Mouse (Mus musculus): ENCODE data around the gene Trib3. TPM values are rescaled to one million over a fixed set of nuclear protein-coding genes. Genes with fewer than 3 reads are reported as not detected.

Trib3 gene
- polyA plus RNA-seq, 1 experiment from 2014 or later: 7.1 TPM

Other genes starting within 250 kb of the Trib3 start
- 34.9 and 43.6 TPM in 2 replicates for gene Srxn1, start 238.5 kb downstream of the Trib3 start, polyA plus RNA-seq (2015; fragmentation: Nextera tagmentation; extraction: Ambion mirVana)
- 6.5 and 7.5 TPM in 2 replicates for gene Tcf15, start 200.5 kb downstream of the Trib3 start, polyA plus RNA-seq (2015; fragmentation: Nextera tagmentation; extraction: Ambion mirVana)
- 72.6 and 81.1 TPM in 2 replicates for gene Csnk2a1, start 117.2 kb downstream of the Trib3 start, polyA plus RNA-seq (2015; fragmentation: Nextera tagmentation; extraction: Ambion mirVana)
- gene Tbc1d20, start 50.2 kb downstream of the Trib3 start, polyA plus RNA-seq (2015; fragmentation: Nextera tagmentation; extraction: Ambion mirVana): 35.8 and 37.7 TPM in 2 replicates
- gene Rbck1, start 11.4 kb downstream of the Trib3 start, polyA plus RNA-seq (2015; fragmentation: Nextera tagmentation; extraction: Ambion mirVana): 82.5 and 83.2 TPM in 2 replicates
- gene Nrsn2, start 32.6 kb upstream of the Trib3 start, polyA plus RNA-seq (2015; fragmentation: Nextera tagmentation; extraction: Ambion mirVana): 2.5 and 2.7 TPM in 2 replicates
- 3.5 and 3.6 TPM in 2 replicates for gene Sox12, start 54.0 kb upstream of the Trib3 start, polyA plus RNA-seq (2015; fragmentation: Nextera tagmentation; extraction: Ambion mirVana)
- gene Zcchc3, start 71.0 kb upstream of the Trib3 start, polyA plus RNA-seq (2015; fragmentation: Nextera tagmentation; extraction: Ambion mirVana): 20.7 and 21.2 TPM in 2 replicates
- 0.54 and 0.79 TPM in 2 replicates for gene 6820408C15Rik, start 71.6 kb upstream of the Trib3 start, polyA plus RNA-seq (2015; fragmentation: Nextera tagmentation; extraction: Ambion mirVana)
- not detected in 2 replicates for gene Defb23, start 120.6 kb upstream of the Trib3 start, polyA plus RNA-seq (2015; fragmentation: Nextera tagmentation; extraction: Ambion mirVana)
- gene Defb20, start 133.0 kb upstream of the Trib3 start, polyA plus RNA-seq (2015; fragmentation: Nextera tagmentation; extraction: Ambion mirVana): not detected in 2 replicates
- not detected in 2 replicates for gene Defb22, start 146.1 kb upstream of the Trib3 start, polyA plus RNA-seq (2015; fragmentation: Nextera tagmentation; extraction: Ambion mirVana)
- not detected in 2 replicates for gene Defb26, start 167.7 kb upstream of the Trib3 start, polyA plus RNA-seq (2015; fragmentation: Nextera tagmentation; extraction: Ambion mirVana)
- not detected in 2 replicates for gene Defb28, start 174.2 kb upstream of the Trib3 start, polyA plus RNA-seq (2015; fragmentation: Nextera tagmentation; extraction: Ambion mirVana)
- gene Defb29, start 196.1 kb upstream of the Trib3 start, polyA plus RNA-seq (2015; fragmentation: Nextera tagmentation; extraction: Ambion mirVana): not detected in 2 replicates
- gene Gm17416, start 225.3 kb upstream of the Trib3 start, polyA plus RNA-seq (2015; fragmentation: Nextera tagmentation; extraction: Ambion mirVana): not detected in 2 replicates
- gene Defb21, start 228.7 kb upstream of the Trib3 start, polyA plus RNA-seq (2015; fragmentation: Nextera tagmentation; extraction: Ambion mirVana): not detected in 2 replicates
- not detected in 2 replicates for gene Defb19, start 236.3 kb upstream of the Trib3 start, polyA plus RNA-seq (2015; fragmentation: Nextera tagmentation; extraction: Ambion mirVana)

All from intestine, embryonic 16.5 days (tissue).